Mouse (Mus musculus) kidney, embryonic 14.5 days (tissue): Measurements from ENCODE around the gene Ccdc102a. TPM values are rescaled to one million over a fixed set of nuclear protein-coding genes. Genes with fewer than 3 reads are reported as not detected.

Experiments used
- polyA plus RNA-seq: library from polyadenylated mRNA; unstranded; fragments of >200 nt; fragmentation: Nextera tagmentation; extraction: Ambion mirVana; gene quantifications from 2 replicates; pipeline ENCODE4 v1.2.1, GENCODE M21; 2014

Ccdc102a gene
- polyA plus RNA-seq, 1 experiment from 2014 or later = 29.4 TPM

Other genes starting within 250 kb of the Ccdc102a start
- 13.5 and 19.3 TPM in 2 replicates for gene Pllp, start 221.8 kb downstream of the Ccdc102a start, polyA plus RNA-seq
- not detected in 2 replicates for gene Ccl22, start 172.5 kb downstream of the Ccdc102a start, polyA plus RNA-seq
- 4.2 and 7.4 TPM in 2 replicates for gene Cx3cl1, start 146.1 kb downstream of the Ccdc102a start, polyA plus RNA-seq
- not detected in 2 replicates for gene Ccl17, start 107.6 kb downstream of the Ccdc102a start, polyA plus RNA-seq
- 59.8 and 71.9 TPM in 2 replicates for gene Coq9, start 79.8 kb downstream of the Ccdc102a start, polyA plus RNA-seq
- gene Ciapin1, start 79.7 kb downstream of the Ccdc102a start, polyA plus RNA-seq = 101 and 102 TPM in 2 replicates
- 183 and 185 TPM in 2 replicates for gene Polr2c, start 60.6 kb downstream of the Ccdc102a start, polyA plus RNA-seq
- 14.6 and 20.6 TPM in 2 replicates for gene Dok4, start 41.8 kb downstream of the Ccdc102a start, polyA plus RNA-seq
- not detected in 2 replicates for gene Adgrg5, start 5.6 kb upstream of the Ccdc102a start, polyA plus RNA-seq
- gene Adgrg1, start 56.7 kb upstream of the Ccdc102a start, polyA plus RNA-seq = 15.5 and 31.3 TPM in 2 replicates
- gene Adgrg3, start 99.6 kb upstream of the Ccdc102a start, polyA plus RNA-seq = 2.9 and 3.8 TPM in 2 replicates
- gene Drc7, start 137.0 kb upstream of the Ccdc102a start, polyA plus RNA-seq = not detected in 2 replicates
- 18.2 and 32.4 TPM in 2 replicates for gene Katnb1, start 163.1 kb upstream of the Ccdc102a start, polyA plus RNA-seq